Mouse (Mus musculus) gonadal fat pad, adult 2 months (tissue): ENCODE data around the gene Gm20425. TPM values are rescaled to one million over a fixed set of nuclear protein-coding genes. Genes with fewer than 3 reads are reported as not detected.

Experiments
- DNase-seq: peaks from one replicate; pipeline ENCODE4 v3.0.0-alpha.2; 2012; ENCODE audit warnings: low read depth
- polyA plus RNA-seq: library from polyadenylated mRNA; depleted of rRNA; stranded (reverse); fragments of >200 nt; gene quantifications from 2 replicates; pipeline ENCODE4 v1.2.3, GENCODE M21; 2012; rRNA removed

The Gm20425 gene
- polyA plus RNA-seq, result 0.14 and 0.30 TPM in 2 replicates

DNA sequence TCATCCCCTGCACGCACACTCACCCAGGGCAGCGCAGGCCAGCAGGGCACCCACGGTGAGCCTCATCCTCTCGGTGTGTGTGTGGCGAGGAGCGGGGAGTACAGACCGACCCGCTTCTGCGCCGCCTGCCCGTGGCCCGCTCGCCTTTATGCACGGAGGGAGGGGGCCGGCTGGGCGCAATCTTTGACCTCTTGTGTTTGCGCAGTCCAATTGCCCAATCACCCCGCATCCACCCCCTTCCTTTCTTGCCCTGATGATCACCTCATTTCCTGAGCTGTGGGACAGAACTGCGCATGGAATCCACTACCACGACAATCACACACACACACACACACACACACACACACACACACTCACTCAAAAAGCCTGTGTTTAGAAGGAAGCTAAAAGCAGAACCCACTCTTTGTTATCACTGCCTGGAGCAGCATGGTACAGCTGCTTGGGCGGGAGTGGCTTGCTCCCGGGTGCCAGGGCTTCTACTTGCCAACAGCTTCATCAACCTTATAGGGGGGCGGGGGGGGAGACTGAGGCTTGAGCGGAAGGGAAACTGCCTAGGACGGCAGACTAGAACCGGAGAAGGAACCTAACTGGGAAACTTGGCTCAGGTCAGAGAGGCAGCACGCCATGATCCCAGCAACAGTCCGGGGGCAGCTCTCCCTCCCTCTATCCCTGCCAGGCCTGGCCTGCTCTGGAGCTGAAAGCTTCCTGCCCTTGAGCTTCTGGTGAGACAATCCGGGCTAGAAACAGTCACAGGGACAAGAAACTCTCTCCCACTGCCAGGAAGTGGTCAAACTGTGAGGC, at the start of gene Gm20425, which contains the start of gene Trf:
Gene Gm20425 (minus strand): TSS at position 157 of the 801 bp plus-strand sequence.
Gene Trf (minus strand): TSS at position 294 of the 801 bp plus-strand sequence.
- no peak for DNase-seq

DNA sequence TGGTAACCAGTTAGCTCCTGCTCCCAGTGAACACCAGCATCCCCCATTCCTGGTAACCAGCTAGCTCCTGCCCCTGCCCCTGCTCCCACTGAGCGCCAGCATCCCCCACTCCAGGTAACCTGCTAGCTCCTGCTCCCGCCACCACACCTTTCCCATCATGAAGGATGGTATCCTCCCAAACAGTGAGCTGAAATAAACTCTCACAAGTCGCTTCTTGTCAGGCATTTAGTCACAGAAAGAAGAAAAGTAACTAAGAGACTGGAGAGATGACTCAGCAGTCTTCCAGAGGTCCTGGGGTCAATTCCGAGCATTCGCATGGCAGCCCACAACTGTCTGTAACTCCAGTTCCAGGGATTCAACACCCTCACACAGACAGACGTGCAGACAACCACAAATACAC, 46.8 kb upstream of the Gm20425 start:
- no peak for DNase-seq

- no peak for DNase-seq
Measured at GRCm38 (mm10) chr9:103275676-103276075, 45.6 kb upstream of the Gm20425 start.

GRCm38 (mm10) chr9:103274819-103275218, 44.7 kb upstream of the Gm20425 start:
- DNase-seq, result no peak

- no peak for DNase-seq
Measured at GRCm38 (mm10) chr9:103271104-103271503, 41.0 kb upstream of the Gm20425 start.

GRCm38 (mm10) chr9:103265778-103266177, 35.7 kb upstream of the Gm20425 start:
- DNase-seq, result no peak

DNA sequence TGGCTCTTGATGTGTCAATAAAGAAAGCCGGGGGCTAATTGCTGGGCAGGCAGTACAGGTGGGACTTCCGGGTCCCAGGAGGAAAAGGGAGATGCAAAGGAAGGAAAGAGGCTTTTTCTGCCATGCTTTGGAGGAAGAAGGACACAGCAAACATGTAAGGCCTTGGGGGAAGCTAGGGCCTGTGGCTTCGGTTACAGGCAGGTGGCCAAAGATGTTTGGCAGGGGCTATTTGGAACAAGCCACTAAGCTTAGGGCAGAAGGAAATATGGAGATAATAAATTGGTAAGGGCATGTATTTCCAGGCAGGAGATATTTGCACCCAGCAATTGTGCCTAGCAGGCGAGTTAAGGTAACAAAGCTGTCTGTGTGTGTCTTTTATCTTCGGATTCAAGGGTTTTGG, 22.8 kb upstream of the Gm20425 start:
- no peak for DNase-seq

- DNase-seq, result no peak
Measured at GRCm38 (mm10) chr9:103248618-103249017, 18.5 kb upstream of the Gm20425 start.

GRCm38 (mm10) chr9:103246526-103247168, 16.5 kb upstream of the Gm20425 start:
- DNase-seq, result no peak

DNA sequence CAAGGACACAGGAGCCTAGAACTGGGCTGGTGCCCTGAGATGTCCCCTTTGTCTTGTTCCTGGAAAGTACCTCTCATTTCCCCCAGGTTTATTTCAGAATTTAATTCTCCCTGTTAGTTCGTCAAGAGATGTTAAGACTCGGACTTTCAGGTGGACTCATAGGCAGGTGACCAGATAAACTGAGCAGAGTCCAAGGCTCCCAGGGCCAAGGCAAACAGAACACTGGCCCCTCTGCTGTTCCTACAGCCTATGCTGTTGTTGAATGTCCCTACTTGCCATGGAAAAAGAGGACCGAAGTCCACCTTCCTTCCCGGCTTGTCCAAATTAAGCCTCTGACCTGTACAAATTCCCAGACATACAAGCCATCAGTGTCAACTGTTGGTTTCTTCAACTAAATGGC, 13.5 kb upstream of the Gm20425 start:
- no peak for DNase-seq

- DNase-seq, result no peak
Measured at GRCm38 (mm10) chr9:103241206-103241605, 11.1 kb upstream of the Gm20425 start.

DNA sequence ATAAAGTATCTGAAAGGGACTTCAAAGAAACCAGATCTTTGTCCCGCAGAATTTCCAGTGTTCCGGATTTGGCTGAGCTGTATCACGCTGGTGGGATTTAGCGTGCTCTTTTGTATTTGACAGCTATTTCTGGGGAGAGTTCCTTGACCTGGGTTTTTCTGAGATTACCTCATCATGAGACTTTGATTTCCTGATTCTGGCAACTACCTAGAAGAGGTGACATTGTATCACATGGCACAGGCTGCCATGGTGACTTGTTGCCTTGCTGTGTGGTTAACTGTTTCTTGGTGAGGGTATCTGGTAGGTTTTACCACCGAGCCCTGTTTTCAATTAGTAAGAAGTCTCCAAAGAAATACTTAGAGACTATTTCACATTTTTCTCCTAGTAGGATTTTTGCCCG, 9.4 kb upstream of the Gm20425 start:
- DNase-seq, result no peak

DNA sequence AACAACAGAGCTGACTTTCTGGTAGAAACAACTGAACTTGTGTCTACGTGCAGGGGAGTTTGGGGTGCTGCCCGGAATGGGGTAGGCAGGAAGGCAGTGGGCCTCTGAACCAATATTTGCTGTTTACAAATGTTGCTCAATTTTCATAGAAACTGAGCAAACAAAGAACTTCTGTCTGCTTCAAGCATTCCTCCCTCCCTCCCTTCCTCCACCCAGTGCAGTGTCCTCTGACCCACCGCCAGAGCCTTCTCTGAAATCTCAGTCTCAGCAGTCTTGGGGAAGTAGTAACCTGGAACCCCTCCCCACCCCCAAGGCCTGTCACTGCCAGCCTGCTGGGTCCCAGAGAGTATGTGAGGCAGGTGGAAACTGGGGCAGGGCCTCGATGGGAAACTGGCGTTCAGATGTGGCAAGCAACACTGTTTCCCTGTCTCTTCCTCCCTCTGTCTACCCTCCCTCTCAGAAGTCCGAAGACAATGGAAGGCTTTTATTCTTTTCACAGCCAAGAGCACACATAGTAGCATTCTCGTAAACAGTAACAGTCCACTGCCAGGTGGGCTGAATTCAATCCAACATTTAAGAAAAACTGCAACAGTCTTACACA, 4.6 kb upstream of the Gm20425 start:
- no peak for DNase-seq

- no peak for DNase-seq
Measured at GRCm38 (mm10) chr9:103234059-103234458, 4.0 kb upstream of the Gm20425 start.

GRCm38 (mm10) chr9:103233006-103233395, 2.9 kb upstream of the Gm20425 start:
- no peak for DNase-seq

DNA sequence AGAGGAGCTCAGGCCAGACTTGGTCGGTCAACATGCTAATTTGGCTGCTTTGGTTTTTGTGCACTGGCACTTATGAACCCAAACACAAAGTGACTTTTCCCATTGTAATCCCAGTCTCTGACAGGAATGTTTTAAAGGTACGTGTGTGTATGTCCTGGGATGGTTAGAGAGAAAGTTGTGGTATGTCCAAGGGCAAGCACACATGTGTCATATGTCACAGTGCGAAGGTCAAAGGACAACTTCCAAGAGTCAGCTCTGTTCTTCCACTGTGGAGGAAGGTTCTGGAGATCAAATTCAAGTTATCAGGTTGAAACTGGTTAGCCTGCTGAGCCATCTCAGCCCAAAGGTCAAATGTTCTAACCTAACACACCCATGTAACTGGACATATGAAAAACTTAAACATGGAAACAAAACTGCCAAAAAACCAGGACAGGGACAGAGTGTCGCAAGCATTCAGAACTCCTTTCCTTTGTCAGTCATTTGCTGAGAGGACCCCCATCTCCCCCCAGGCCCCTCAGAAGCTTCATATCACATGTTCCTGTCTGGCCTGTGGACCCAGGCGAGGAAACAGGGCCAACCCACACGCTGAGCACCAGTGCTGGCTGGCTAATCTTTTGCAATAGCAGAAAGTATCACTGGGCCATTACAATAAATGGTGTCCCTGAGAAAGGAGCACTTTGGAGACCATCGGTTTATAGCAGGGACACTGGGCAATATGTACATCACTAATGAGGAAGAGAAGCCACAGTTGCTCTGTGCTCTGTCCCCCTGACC, 2.3 kb upstream of the Gm20425 start:
- DNase-seq, result no peak

GRCm38 (mm10) chr9:103229037-103229867, 855 bp downstream of the Gm20425 start:
- no peak for DNase-seq

GRCm38 (mm10) chr9:103228370-103229003, 1.6 kb downstream of the Gm20425 start:
- no peak for DNase-seq

DNA sequence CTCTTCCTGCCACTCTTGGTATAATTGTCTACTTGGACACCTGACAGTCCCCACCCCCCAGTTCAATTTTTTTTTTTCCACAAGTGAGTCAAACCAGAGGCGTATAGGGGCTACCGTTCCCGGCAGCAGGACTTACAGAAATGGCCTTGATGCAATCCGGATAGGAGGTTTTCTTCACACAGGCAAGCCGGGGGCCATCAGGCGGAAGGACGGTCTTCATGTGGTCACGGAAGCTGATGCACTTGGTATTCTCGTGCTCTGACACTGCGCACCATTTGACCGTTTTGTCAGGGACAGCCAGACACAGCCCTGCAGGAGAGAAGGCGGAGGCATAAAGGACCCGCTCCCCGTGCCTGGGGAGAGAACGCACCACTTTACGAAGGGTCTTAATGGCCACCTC, 2.3 kb downstream of the Gm20425 start:
- no peak for DNase-seq

GRCm38 (mm10) chr9:103226806-103227205, 3.3 kb downstream of the Gm20425 start:
- no peak for DNase-seq

GRCm38 (mm10) chr9:103225464-103225863, 4.6 kb downstream of the Gm20425 start:
- no peak for DNase-seq
